Mouse (Mus musculus) hindbrain, embryonic 14.5 days (tissue): Measurements from ENCODE around the gene Creld1. TPM values are rescaled to one million over a fixed set of nuclear protein-coding genes. Genes with fewer than 3 reads are reported as not detected.
A peak's percentile ranks its signal among the peaks of the same experiment; 100 is the strongest.

ENCODE experiments used
- ATAC-seq: fragments of 200-750 bp; cut with Nextera tagmentation; 2 replicates; pipeline ENCODE4 v1.8.0; 2017; ENCODE audit warnings: moderate number of reproducible peaks, mild to moderate bottlenecking, moderate TSS enrichment, moderate library complexity; ENCODE audit not compliant: low FRiP score
- DNase-seq: peaks from one replicate; pipeline ENCODE4 v3.0.0-alpha.2; 2015; ENCODE audit warnings: low spot score
- H3K27ac ChIP-seq: fragments of 300-500 bp; sonication (generic); 2 replicates; pipeline ENCODE4 v1.5.1; 2014; ENCODE audit warnings: mild to moderate bottlenecking, moderate library complexity
- H3K27me3 ChIP-seq: fragments of 300-500 bp; sonication (generic); 2 replicates; pipeline ENCODE4 v1.6.1; 2014; ENCODE audit warnings: mild to moderate bottlenecking, low read length, mixed read lengths; ENCODE audit not compliant: control insufficient read depth, insufficient read depth
- H3K36me3 ChIP-seq: fragments of 300-500 bp; sonication (generic); replicated peaks from 2 replicates; pipeline ENCODE4 v1.6.1; 2014; ENCODE audit not compliant: control insufficient read depth, insufficient read depth
- H3K4me1 ChIP-seq: fragments of 300-500 bp; sonication (generic); replicated peaks from 2 replicates; pipeline ENCODE4 v1.6.1; 2014; ENCODE audit warnings: antibody characterized with exemption, low read length, mixed read lengths; ENCODE audit not compliant: control insufficient read depth, insufficient read depth
- H3K4me2 ChIP-seq: fragments of 300-500 bp; sonication (generic); replicated peaks from 2 replicates; pipeline ENCODE4 v1.6.1; 2014; ENCODE audit warnings: mild to moderate bottlenecking, moderate library complexity
- H3K4me3 ChIP-seq: fragments of 300-500 bp; sonication (generic); replicated peaks from 2 replicates; pipeline ENCODE4 v1.5.1; 2014; ENCODE audit warnings: mild to moderate bottlenecking, low read length
- H3K9ac ChIP-seq: fragments of 300-500 bp; sonication (generic); 2 replicates; pipeline ENCODE4 v1.6.1; 2014
- H3K9me3 ChIP-seq: fragments of 300-500 bp; sonication (generic); 2 replicates; pipeline ENCODE4 v1.6.1; 2016; ENCODE audit warnings: low read length; ENCODE audit not compliant: control insufficient read depth
- WGBS: fragments of 180-500 bp; shearing (Covaris S2); extraction: QIAGEN DNeasy Blood & Tissue Kit; methylation state at CpG from one replicate; pipeline ENCODE4 v1.1.7; 2014; 5-methylcytosine and 5-hydroxymethylcytosine counted together
- polyA plus RNA-seq: library from polyadenylated mRNA; unstranded; fragments of >200 nt; fragmentation: Nextera tagmentation; extraction: Ambion mirVana; gene quantifications from 2 replicates; pipeline ENCODE4 v1.2.1, GENCODE M21; 2014

Gene Creld1
- polyA plus RNA-seq, 1 experiment from 2014 or later: 61.5 TPM

GRCm38 (mm10) chr6:113495071-113495675 lies 12.1 kb downstream of the Creld1 start:
- ATAC-seq (no peak), DNase-seq (no peak)
- Histone ChIP-seq H3K4me2 (peak overlapping the region; percentile 55), H3K27me3 (peaks cover 7% of the 10 kb centered on the region), H3K4me1 (0 out of 2 replicates have a peak, but pooled peaks cover 7% of the 10 kb centered on the region), H3K27ac (no peak overlapping the region), H3K9ac (0 out of 2 replicates have a peak overlapping the region, but pooled peaks have one; percentile 46), H3K36me3 (peaks cover 39% of the 10 kb centered on the region), H3K4me3 (peak overlapping the region; percentile 32), H3K9me3 (no peaks in the 10 kb centered on the region)
- WGBS: 54% methylated on average over 28 of the region's 28 CpGs

DNA sequence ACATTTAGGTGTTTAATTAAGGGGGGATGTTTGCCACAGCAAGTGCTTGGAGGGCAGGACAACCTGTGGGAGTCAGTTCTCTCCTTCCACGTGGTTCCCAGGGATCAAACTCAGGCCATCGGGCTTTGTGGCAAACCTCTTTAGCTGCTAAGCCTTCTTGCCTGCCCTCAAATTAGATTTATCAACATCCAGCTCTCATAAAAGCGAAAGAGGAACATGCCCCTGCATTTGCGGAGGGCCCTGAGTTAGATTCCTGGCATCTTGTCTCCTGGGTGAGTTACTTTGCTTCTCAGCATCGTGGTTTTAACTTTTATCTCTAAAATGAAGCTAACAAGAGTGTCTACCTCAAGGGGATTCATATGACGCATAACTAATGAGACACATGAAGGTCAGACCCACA lies 16.2 kb downstream of the Creld1 start:
- ATAC-seq: no peak
- 84% methylated on average over 6 of the region's 6 CpGs for WGBS

DNA sequence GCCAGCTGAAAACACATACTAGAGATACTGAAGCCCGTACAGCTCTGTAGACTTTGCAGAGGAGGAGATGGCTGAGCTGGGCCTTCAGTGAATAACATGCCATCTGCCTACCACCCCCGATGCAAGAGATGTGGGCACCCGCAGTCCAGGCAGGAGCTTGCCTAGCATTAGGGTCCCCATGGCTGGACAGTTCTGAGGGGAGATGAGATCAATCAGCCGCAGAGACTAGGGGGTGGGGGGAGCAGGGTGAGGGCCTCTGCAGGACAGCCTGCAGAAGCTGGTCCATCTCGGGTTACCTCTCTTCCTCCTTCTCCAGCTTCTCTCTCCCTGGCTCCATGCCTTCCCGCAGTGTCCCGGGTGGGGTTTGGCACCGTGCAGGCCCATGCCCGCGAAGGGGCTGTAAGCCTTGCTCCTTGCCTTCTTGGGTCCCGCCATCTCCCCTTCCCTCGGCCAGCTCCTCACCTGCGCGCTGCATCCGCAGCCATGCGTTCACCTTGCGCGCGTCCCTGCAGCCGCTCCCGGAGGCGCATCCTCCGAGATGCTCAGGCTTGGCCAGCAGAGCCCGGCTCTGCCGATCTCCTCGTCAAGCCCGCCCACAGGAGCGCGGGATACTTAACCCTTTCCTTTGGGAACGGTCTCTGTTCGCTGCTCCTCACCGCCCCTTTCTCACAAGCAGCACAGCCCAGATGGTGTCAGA lies 18.4 kb downstream of the Creld1 start, which contains the start of gene Prrt3:
Gene Prrt3 (minus strand): TSS at position 544 of the 697 bp plus-strand sequence.
- Histone ChIP-seq H3K9ac (peak within 1 kb of the TSS; percentile 63), H3K4me1 (no peaks in the 10 kb centered on the region), H3K4me2 (peak within 1 kb of the TSS; percentile 55), H3K27ac (peak within 1 kb of the TSS; percentile 8; the same call in 1 of the 2 replicates), H3K4me3 (peak within 1 kb of the TSS; percentile 45), H3K9me3 (no peaks in the 10 kb centered on the region), H3K27me3 (no peaks in the 10 kb centered on the region), H3K36me3 (0 out of 2 replicates have a peak, but pooled peaks cover 4% of the 10 kb centered on the region)
- peak; percentile 89 for ATAC-seq
- peak; percentile 66 for DNase-seq
- 2% methylated on average over 32 of the region's 32 CpGs for WGBS

More for the DNA sequence above, 16.2 kb downstream of the Creld1 start:
- Histone ChIP-seq H3K27me3 (peaks cover 7% of the 10 kb centered on the region), H3K4me3 (no peak overlapping the region), H3K27ac (no peak overlapping the region), H3K4me2 (no peak overlapping the region), H3K9ac (no peak overlapping the region), H3K9me3 (no peaks in the 10 kb centered on the region), H3K4me1 (0 out of 2 replicates have a peak, but pooled peaks cover 7% of the 10 kb centered on the region), H3K36me3 (0 out of 2 replicates have a peak, but pooled peaks cover 8% of the 10 kb centered on the region)
- no peak for DNase-seq

DNA sequence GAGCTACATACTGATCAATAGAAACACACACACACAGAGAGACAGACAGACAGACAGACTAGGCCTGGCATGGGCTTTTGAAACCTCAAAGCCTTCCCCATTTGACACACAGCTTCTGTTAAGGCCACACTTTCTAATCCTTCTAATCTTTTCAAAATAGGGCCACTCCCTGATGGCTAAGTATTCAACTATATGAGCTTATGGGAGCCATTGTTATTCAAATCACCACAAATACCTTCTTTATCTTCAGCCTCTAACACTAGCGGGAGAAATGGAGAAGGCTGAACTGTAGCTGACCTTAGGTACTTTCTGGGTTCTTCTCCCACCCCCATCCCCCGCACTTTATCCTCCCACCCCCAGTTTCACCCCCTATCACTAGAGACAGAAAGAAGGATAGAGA lies 19.7 kb downstream of the Creld1 start:
- no peaks in the 10 kb centered on the region for H3K4me1 ChIP-seq
- H3K4me2 ChIP-seq: no peak overlapping the region
- no peaks in the 10 kb centered on the region for H3K9me3 ChIP-seq
- H3K36me3 ChIP-seq: no peaks in the 10 kb centered on the region
- H3K4me3 ChIP-seq: no peak overlapping the region
- H3K9ac ChIP-seq: no peak overlapping the region
- 70% methylated on average over 2 of the region's 2 CpGs for WGBS
- ATAC-seq (no peak), DNase-seq (no peak)
- H3K27ac ChIP-seq: no peak overlapping the region
- H3K27me3 ChIP-seq: no peaks in the 10 kb centered on the region

DNA sequence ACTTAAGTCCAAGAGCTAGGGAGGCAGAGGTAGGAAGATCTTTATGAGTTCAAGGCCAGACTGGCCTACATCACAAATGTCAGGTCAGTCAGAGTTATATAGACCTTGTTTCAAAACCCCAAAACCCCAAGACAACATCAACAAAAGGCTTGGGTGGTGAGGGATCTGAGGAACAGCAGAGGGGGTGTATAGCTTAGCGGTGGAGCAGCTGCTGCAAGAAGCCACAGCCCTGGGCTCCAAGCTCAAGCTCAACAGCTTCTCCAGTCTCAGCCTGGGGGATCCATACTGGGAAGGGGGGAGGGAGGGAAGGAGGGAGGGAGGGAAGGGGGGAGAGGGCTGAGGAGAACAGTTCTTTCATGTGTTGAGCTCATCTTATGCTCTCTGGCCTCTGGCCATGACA lies 22.6 kb downstream of the Creld1 start:
- Histone ChIP-seq H3K9ac (no peak overlapping the region), H3K4me2 (no peak overlapping the region), H3K27ac (no peak overlapping the region), H3K27me3 (no peaks in the 10 kb centered on the region), H3K4me1 (0 out of 2 replicates have a peak, but pooled peaks cover 3% of the 10 kb centered on the region), H3K36me3 (no peaks in the 10 kb centered on the region), H3K4me3 (no peak overlapping the region), H3K9me3 (no peaks in the 10 kb centered on the region)
- 82% methylated on average over 1 of the region's 1 CpGs for WGBS
- DNase-seq (no peak), ATAC-seq (no peak)

- Histone ChIP-seq H3K36me3 (no peaks in the 10 kb centered on the region), H3K4me2 (no peak overlapping the region), H3K9me3 (no peaks in the 10 kb centered on the region), H3K9ac (no peak overlapping the region), H3K4me1 (0 out of 2 replicates have a peak, but pooled peaks cover 3% of the 10 kb centered on the region), H3K27me3 (no peaks in the 10 kb centered on the region), H3K27ac (no peak overlapping the region), H3K4me3 (no peak overlapping the region)
- DNase-seq: no peak
- ATAC-seq: no peak
Measured at GRCm38 (mm10) chr6:113507130-113507529, 24.0 kb downstream of the Creld1 start.

DNA sequence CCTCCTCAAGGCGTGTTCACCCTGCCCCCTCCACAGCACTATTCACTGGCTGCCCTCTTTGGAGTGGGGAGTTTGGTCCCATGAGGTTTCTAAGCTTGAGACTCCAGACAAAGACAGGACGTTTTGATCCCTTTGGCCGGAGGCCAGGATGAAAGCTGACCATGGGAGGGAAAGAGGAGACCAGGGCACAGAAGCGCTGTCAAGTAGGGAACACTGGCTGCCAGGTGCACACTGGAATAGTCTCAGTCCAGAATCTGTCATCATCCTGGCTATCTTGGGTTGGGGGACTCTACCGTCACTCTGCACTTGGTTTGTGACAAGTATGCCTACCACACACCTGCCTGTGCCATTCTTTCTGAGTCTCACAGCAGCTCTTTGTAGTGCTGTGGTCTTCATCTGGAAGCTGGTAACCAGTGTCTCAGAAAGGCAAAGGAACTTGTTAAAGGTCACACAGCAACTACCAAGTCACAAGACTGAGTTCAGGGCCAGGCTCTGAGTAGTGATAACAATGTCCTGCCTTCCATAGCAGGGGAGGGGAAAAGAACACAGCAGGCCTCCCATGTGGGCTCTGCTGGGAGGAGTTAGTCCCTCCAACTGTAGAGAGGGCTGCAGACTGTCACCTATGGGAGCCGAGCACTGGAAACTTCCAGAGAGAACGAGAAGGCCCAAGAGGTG lies 25.3 kb downstream of the Creld1 start:
- DNase-seq: no peak
- 0 out of 2 replicates have a peak, but pooled peaks cover 3% of the 10 kb centered on the region for H3K4me1 ChIP-seq
- WGBS: 60% methylated on average over 7 of the region's 7 CpGs
- ATAC-seq: no peak
- H3K4me3 ChIP-seq: no peak overlapping the region
- H3K9ac ChIP-seq: no peak overlapping the region
- H3K27ac ChIP-seq: no peak overlapping the region
- H3K36me3 ChIP-seq: peaks cover 6% of the 10 kb centered on the region; the same call in 1 of the 2 replicates
- no peak overlapping the region for H3K4me2 ChIP-seq
- H3K27me3 ChIP-seq: no peaks in the 10 kb centered on the region
- no peaks in the 10 kb centered on the region for H3K9me3 ChIP-seq

DNA sequence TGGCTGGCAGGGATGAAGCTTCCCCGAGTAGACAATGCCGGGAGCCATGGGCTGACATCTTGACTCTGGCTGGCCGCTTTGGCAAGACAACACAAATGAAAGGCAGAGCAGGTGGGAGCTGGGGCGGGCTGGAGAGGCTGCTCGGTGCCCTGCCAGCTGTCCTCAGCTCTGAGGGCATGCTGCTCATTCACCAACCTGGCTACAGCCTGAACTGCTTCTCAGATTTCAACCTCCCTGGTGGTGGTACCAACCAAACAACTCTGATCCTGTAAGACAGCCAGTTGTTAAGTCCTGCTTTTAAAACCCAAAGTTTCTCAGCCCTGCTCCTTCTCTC lies 25.8 kb downstream of the Creld1 start:
- Histone ChIP-seq H3K9me3 (no peaks in the 10 kb centered on the region), H3K4me1 (0 out of 2 replicates have a peak, but pooled peaks cover 3% of the 10 kb centered on the region), H3K27ac (no peak overlapping the region), H3K27me3 (no peaks in the 10 kb centered on the region), H3K4me3 (no peak overlapping the region), H3K9ac (no peak overlapping the region), H3K36me3 (peaks cover 11% of the 10 kb centered on the region), H3K4me2 (no peak overlapping the region)
- DNase-seq (no peak), ATAC-seq (no peak)
- WGBS: 43% methylated on average over 5 of the region's 5 CpGs

DNA sequence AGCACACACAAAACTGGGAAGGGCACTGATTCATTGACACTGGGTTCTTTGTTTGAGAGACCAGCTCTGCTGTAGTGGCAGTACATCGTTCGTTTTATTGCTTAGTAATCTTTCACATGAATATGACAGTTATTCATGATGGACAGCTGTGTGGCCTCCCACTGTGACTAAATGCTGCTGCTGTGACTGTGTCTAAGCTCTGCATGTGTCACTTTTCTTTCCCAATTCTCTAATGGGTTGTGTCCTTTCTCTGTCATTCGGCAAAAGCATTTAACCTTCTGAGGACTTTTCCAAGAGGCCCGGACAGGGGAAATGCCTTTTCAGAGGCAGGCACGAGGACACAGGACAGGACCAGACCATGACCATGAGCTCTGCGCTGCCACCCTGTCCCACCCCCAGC lies 30.8 kb downstream of the Creld1 start:
- WGBS: 94% methylated on average over 6 of the region's 6 CpGs
- DNase-seq (no peak), ATAC-seq (no peak)
- Histone ChIP-seq H3K9me3 (no peaks in the 10 kb centered on the region), H3K4me2 (no peak overlapping the region), H3K36me3 (peaks cover 61% of the 10 kb centered on the region), H3K4me1 (no peaks in the 10 kb centered on the region), H3K27me3 (no peaks in the 10 kb centered on the region), H3K27ac (no peak overlapping the region), H3K4me3 (no peak overlapping the region), H3K9ac (no peak overlapping the region)
